Mouse (Mus musculus) liver, postnatal 0 days (tissue): ENCODE results near the gene Dppa3. TPM values are rescaled to one million over a fixed set of nuclear protein-coding genes. Genes with fewer than 3 reads are reported as not detected.

Experiments used
- ATAC-seq: fragments of 200-750 bp; cut with Nextera tagmentation; 2 replicates; pipeline ENCODE4 v1.8.0; 2017; ENCODE audit warnings: mild to moderate bottlenecking, moderate library complexity
- DNase-seq: peaks from one replicate; pipeline ENCODE4 v3.0.0-alpha.2; 2016
- H3K27ac ChIP-seq: fragments of 300-500 bp; sonication (generic); 2 replicates; pipeline ENCODE4 v1.5.1; 2014; ENCODE audit warnings: antibody characterized with exemption, moderate library complexity, mild to moderate bottlenecking, low read depth
- H3K27me3 ChIP-seq: fragments of 300-500 bp; sonication (generic); 2 replicates; pipeline ENCODE4 v1.6.1; 2014; ENCODE audit warnings: low read length, control low read depth, mixed read lengths; ENCODE audit not compliant: insufficient read depth
- H3K36me3 ChIP-seq: fragments of 300-500 bp; sonication (generic); replicated peaks from 2 replicates; pipeline ENCODE4 v1.6.1; 2014; ENCODE audit warnings: mild to moderate bottlenecking, control low read depth, low read length, moderate library complexity, mixed read lengths; ENCODE audit not compliant: insufficient read depth
- H3K4me1 ChIP-seq: fragments of 300-500 bp; sonication (generic); 2 replicates; pipeline ENCODE4 v1.6.1; 2014; ENCODE audit warnings: antibody characterized with exemption, mild to moderate bottlenecking, control low read depth; ENCODE audit not compliant: insufficient read depth
- H3K4me2 ChIP-seq: fragments of 300-500 bp; sonication (generic); 2 replicates; pipeline ENCODE4 v1.6.1; 2014; ENCODE audit warnings: low read depth, mild to moderate bottlenecking, low read length, moderate library complexity, mixed read lengths
- H3K4me3 ChIP-seq: fragments of 300-500 bp; sonication (generic); 2 replicates; pipeline ENCODE4 v1.5.1; 2014; ENCODE audit warnings: low read depth, low read length
- H3K9ac ChIP-seq: fragments of 300-500 bp; sonication (generic); replicated peaks from 2 replicates; pipeline ENCODE4 v1.6.1; 2014; ENCODE audit warnings: mild to moderate bottlenecking, moderate library complexity
- H3K9me3 ChIP-seq: fragments of 300-500 bp; sonication (generic); 2 replicates; pipeline ENCODE4 v1.6.1; 2016; ENCODE audit warnings: mild to moderate bottlenecking, control low read depth, low read length, mixed read lengths
- CTCF ChIP-seq: sonication (generic); IDR thresholded peaks from 2 replicates; pipeline ENCODE4 v1.5.1; 2016; ENCODE audit warnings: antibody characterized with exemption, low read depth
- EP300 ChIP-seq: IDR thresholded peaks from 2 replicates; pipeline ENCODE4 v1.6.1; 2016; ENCODE audit warnings: antibody characterized with exemption, low read depth, mild to moderate bottlenecking
- WGBS: fragments of 180-500 bp; shearing (Covaris S2); extraction: QIAGEN DNeasy Blood & Tissue Kit; methylation state at CpG from one replicate; pipeline ENCODE4 v1.1.7; 2014; ENCODE audit not compliant: insufficient replicate concordance; 5-methylcytosine and 5-hydroxymethylcytosine counted together
- polyA plus RNA-seq: library from polyadenylated mRNA; unstranded; fragments of >200 nt; fragmentation: Nextera tagmentation; extraction: Ambion mirVana; gene quantifications from 2 replicates; pipeline ENCODE4 v1.2.1, GENCODE M21; 2015

The Dppa3 gene
- 0.16 TPM in 1 of 2 replicates, not detected in the other for polyA plus RNA-seq

GRCm38 (mm10) chr6:122626110-122626509 is at the start of gene Dppa3:
Dppa3 (plus strand) TSS chr6:122626410.
- H3K4me3 ChIP-seq: peak within 1 kb of the TSS; percentile 29; the same call in 1 of the 2 replicates
- no peaks in the 10 kb centered on the region for H3K9me3 ChIP-seq
- H3K36me3 ChIP-seq: no peaks in the 10 kb centered on the region
- H3K9ac ChIP-seq: no peak within 1 kb of the TSS; the same call in 1 of the 2 replicates
- H3K27me3 ChIP-seq: no peaks in the 10 kb centered on the region
- TF ChIP-seq CTCF (no peak), EP300 (no peak)
- ATAC-seq (no peak), DNase-seq (no peak)
- no peak within 1 kb of the TSS for H3K27ac ChIP-seq
- 91% methylated on average over 8 of the region's 8 CpGs for WGBS
- H3K4me2 ChIP-seq: peak within 1 kb of the TSS; percentile 65
- 0 out of 2 replicates have a peak, but pooled peaks cover 2% of the 10 kb centered on the region for H3K4me1 ChIP-seq

GRCm38 (mm10) chr6:122577030-122577429 is 49.2 kb upstream of the Dppa3 start:
- DNase-seq: no peak
- Histone ChIP-seq H3K27me3 (no peaks in the 10 kb centered on the region), H3K4me3 (no peak overlapping the region), H3K4me2 (no peak overlapping the region), H3K27ac (no peak overlapping the region), H3K4me1 (peaks cover 1% of the 10 kb centered on the region), H3K36me3 (peaks cover 17% of the 10 kb centered on the region), H3K9me3 (no peaks in the 10 kb centered on the region), H3K9ac (no peak overlapping the region)
- WGBS: 84% methylated on average over 3 of the region's 3 CpGs
- TF ChIP-seq EP300 (no peak), CTCF (no peak)
- no peak for ATAC-seq

- DNase-seq (no peak), ATAC-seq (no peak)
- H3K4me2 ChIP-seq: no peak overlapping the region
- H3K27me3 ChIP-seq: no peaks in the 10 kb centered on the region
- 43% methylated on average over 1 of the region's 1 CpGs for WGBS
- peaks cover 22% of the 10 kb centered on the region for H3K36me3 ChIP-seq
- H3K9ac ChIP-seq: no peak overlapping the region
- H3K4me1 ChIP-seq: no peaks in the 10 kb centered on the region
- no peak overlapping the region for H3K27ac ChIP-seq
- no peak overlapping the region for H3K4me3 ChIP-seq
- no peaks in the 10 kb centered on the region for H3K9me3 ChIP-seq
- TF ChIP-seq CTCF (no peak), EP300 (no peak)
Observed at GRCm38 (mm10) chr6:122579086-122579485, 47.1 kb upstream of the Dppa3 start.

- WGBS: 79% methylated on average over 13 of the region's 13 CpGs
- no peak for ATAC-seq
Observed at GRCm38 (mm10) chr6:122591027-122591758, 35.0 kb upstream of the Dppa3 start.

GRCm38 (mm10) chr6:122592905-122593304 is 33.3 kb upstream of the Dppa3 start:
- no peak overlapping the region for H3K4me2 ChIP-seq
- TF ChIP-seq EP300: no peak
- peak; percentile 35 for TF ChIP-seq CTCF
- 84% methylated on average over 2 of the region's 2 CpGs for WGBS
- ATAC-seq (no peak), DNase-seq (no peak)
- H3K36me3 ChIP-seq: peaks cover 35% of the 10 kb centered on the region
- H3K9ac ChIP-seq: no peak overlapping the region
- no peaks in the 10 kb centered on the region for H3K9me3 ChIP-seq
- H3K4me1 ChIP-seq: peaks cover 3% of the 10 kb centered on the region; the same call in 1 of the 2 replicates
- H3K27ac ChIP-seq: no peak overlapping the region
- H3K27me3 ChIP-seq: no peaks in the 10 kb centered on the region
- H3K4me3 ChIP-seq: no peak overlapping the region

More at GRCm38 (mm10) chr6:122591027-122591758, 35.0 kb upstream of the Dppa3 start:
- Histone ChIP-seq H3K4me2 (no peak overlapping the region), H3K9me3 (no peaks in the 10 kb centered on the region), H3K36me3 (peaks cover 31% of the 10 kb centered on the region), H3K4me3 (no peak overlapping the region), H3K27me3 (no peaks in the 10 kb centered on the region), H3K4me1 (no peaks in the 10 kb centered on the region), H3K27ac (no peak overlapping the region), H3K9ac (no peak overlapping the region)
- TF ChIP-seq CTCF: no peak
- no peak for TF ChIP-seq EP300
- no peak for DNase-seq

GRCm38 (mm10) chr6:122595637-122596036 is 30.6 kb upstream of the Dppa3 start:
- no peak overlapping the region for H3K4me3 ChIP-seq
- H3K4me1 ChIP-seq: peaks cover 20% of the 10 kb centered on the region
- no peaks in the 10 kb centered on the region for H3K27me3 ChIP-seq
- H3K36me3 ChIP-seq: peaks cover 40% of the 10 kb centered on the region
- no peak overlapping the region for H3K4me2 ChIP-seq
- ATAC-seq (peak; percentile 38; the same call in 1 of the 2 replicates), DNase-seq (no peak)
- no peak overlapping the region for H3K9ac ChIP-seq
- H3K9me3 ChIP-seq: no peaks in the 10 kb centered on the region
- peak; percentile 59 for TF ChIP-seq CTCF
- no peak for TF ChIP-seq EP300
- WGBS: 40% methylated on average over 7 of the region's 7 CpGs
- no peak overlapping the region for H3K27ac ChIP-seq
